Mouse (Mus musculus): Measurements from ENCODE around the gene Chd2.

The Chd2 gene

GRCm38 (mm10) chr7:73523183-73523582, 18.4 kb downstream of the Chd2 start:
- peak; percentile 81 for DNase-seq (ENCODE audit: low read depth, low spot score)

GRCm38 (mm10) chr7:73521277-73522193, 20.1 kb downstream of the Chd2 start:
- DNase-seq (ENCODE audit: low read depth, low spot score) = no peak

- DNase-seq (ENCODE audit: low read depth, low spot score) = peak; percentile 40
Observed at GRCm38 (mm10) chr7:73520231-73520630, 21.4 kb downstream of the Chd2 start.

GRCm38 (mm10) chr7:73519060-73519796, 22.4 kb downstream of the Chd2 start:
- no peak for DNase-seq (ENCODE audit: low read depth, low spot score)

GRCm38 (mm10) chr7:73518373-73518980, 23.2 kb downstream of the Chd2 start:
- peak; percentile 71 for DNase-seq (ENCODE audit: low read depth, low spot score)

GRCm38 (mm10) chr7:73517432-73518054, 24.1 kb downstream of the Chd2 start:
- DNase-seq (ENCODE audit: low read depth, low spot score) = peak; percentile 47

- no peak for DNase-seq (ENCODE audit: low read depth, low spot score)
Observed at GRCm38 (mm10) chr7:73516820-73517219, 24.8 kb downstream of the Chd2 start.

GRCm38 (mm10) chr7:73514560-73514959, 27.1 kb downstream of the Chd2 start:
- no peak for DNase-seq (ENCODE audit: low read depth, low spot score)

GRCm38 (mm10) chr7:73512422-73512821, 29.2 kb downstream of the Chd2 start:
- DNase-seq (ENCODE audit: low read depth, low spot score) = no peak

- no peak for DNase-seq (ENCODE audit: low read depth, low spot score)
Observed at GRCm38 (mm10) chr7:73508688-73509087, 32.9 kb downstream of the Chd2 start.

- DNase-seq (ENCODE audit: low read depth, low spot score) = no peak
Observed at GRCm38 (mm10) chr7:73507491-73507890, 34.1 kb downstream of the Chd2 start.

- DNase-seq (ENCODE audit: low read depth, low spot score) = peak; percentile 35
Observed at GRCm38 (mm10) chr7:73506852-73507251, 34.8 kb downstream of the Chd2 start.

- no peak for DNase-seq (ENCODE audit: low read depth, low spot score)
Observed at GRCm38 (mm10) chr7:73505266-73505665, 36.4 kb downstream of the Chd2 start.

- no peak for DNase-seq (ENCODE audit: low read depth, low spot score)
Observed at GRCm38 (mm10) chr7:73498200-73498599, 43.4 kb downstream of the Chd2 start.

- no peak for DNase-seq (ENCODE audit: low read depth, low spot score)
Observed at GRCm38 (mm10) chr7:73489261-73489660, 52.4 kb downstream of the Chd2 start.

- peak; percentile 50 for DNase-seq (ENCODE audit: low read depth, low spot score)
Observed at GRCm38 (mm10) chr7:73481094-73481493, 60.5 kb downstream of the Chd2 start.

GRCm38 (mm10) chr7:73479506-73479905, 62.1 kb downstream of the Chd2 start:
- peak; percentile 66 for DNase-seq (ENCODE audit: low read depth, low spot score)

GRCm38 (mm10) chr7:73478157-73479058, 63.2 kb downstream of the Chd2 start:
- DNase-seq (ENCODE audit: low read depth, low spot score) = peak; percentile 18

- DNase-seq (ENCODE audit: low read depth, low spot score) = no peak
Observed at GRCm38 (mm10) chr7:73467741-73468140, 73.9 kb downstream of the Chd2 start.

GRCm38 (mm10) chr7:73463546-73463945, 78.1 kb downstream of the Chd2 start:
- no peak for DNase-seq (ENCODE audit: low read depth, low spot score)

- DNase-seq (ENCODE audit: low read depth, low spot score) = no peak
Observed at GRCm38 (mm10) chr7:73454113-73454512, 87.5 kb downstream of the Chd2 start.
